Mouse (Mus musculus): ENCODE measurements around the gene Smg5. TPM values are rescaled to one million over a fixed set of nuclear protein-coding genes. Genes with fewer than 3 reads are reported as not detected.
"Not testable (repeated sequence)": the region's sequence is repeated elsewhere in the genome, so short reads cannot be mapped to it uniquely, and the experiment has no call there.

The Smg5 gene
- total RNA-seq, 1 experiment from 2014 or later = 61.2 TPM

- ATAC-seq (replicated peaks; ENCODE audit: low read depth, poor library complexity, severe bottlenecking) = not testable (repeated sequence)
These were observed 46.3 kb downstream of the Smg5 start for GRCm38 (mm10) chr3:88382383-88382782.

GRCm38 (mm10) chr3:88384364-88384763 is 48.3 kb downstream of the Smg5 start, which contains the start of gene Bglap:
Bglap (minus strand) TSS chr3:88384464.
- ATAC-seq (replicated peaks; ENCODE audit: low read depth, poor library complexity, severe bottlenecking) = no peak

DNA sequence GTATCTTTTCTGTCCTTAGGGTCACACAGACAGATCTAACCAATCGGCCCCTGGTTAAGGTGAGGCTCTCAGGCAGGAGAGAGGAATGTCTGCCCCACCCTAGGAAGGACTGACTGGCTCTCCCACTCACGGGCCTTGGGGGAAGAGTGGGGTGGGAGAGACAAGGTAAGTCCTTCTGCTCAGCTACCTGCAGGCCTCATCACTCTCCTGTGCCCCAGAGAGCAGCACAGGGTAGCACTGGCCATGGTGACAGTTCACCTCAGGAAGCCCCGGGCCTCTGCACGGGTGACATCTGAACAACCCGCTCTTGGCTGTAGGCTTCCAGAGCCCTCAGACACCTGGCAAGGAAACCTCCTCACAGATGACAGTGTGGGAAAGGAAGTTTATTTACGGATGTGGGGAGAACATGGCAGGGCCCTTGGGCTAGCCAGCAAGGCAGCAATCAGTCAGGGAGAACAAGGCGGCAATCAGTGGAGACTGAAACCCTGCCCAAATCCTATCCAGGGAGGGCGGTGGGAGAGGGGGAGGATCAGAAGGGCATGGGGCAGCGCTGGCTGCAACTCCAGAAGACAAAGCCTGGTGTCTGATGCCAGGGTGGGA is 57.8 kb downstream of the Smg5 start:
- ATAC-seq (replicated peaks; ENCODE audit: low read depth, poor library complexity, severe bottlenecking) = no peak

GRCm38 (mm10) chr3:88395288-88395687 is 59.2 kb downstream of the Smg5 start:
- ATAC-seq (replicated peaks; ENCODE audit: low read depth, poor library complexity, severe bottlenecking) = no peak

- ATAC-seq (replicated peaks; ENCODE audit: low read depth, poor library complexity, severe bottlenecking) = no peak
These were observed 59.7 kb downstream of the Smg5 start for GRCm38 (mm10) chr3:88395742-88396141.

- no peak for ATAC-seq (replicated peaks; ENCODE audit: low read depth, poor library complexity, severe bottlenecking)
These were observed 62.6 kb downstream of the Smg5 start for GRCm38 (mm10) chr3:88398666-88399065.

DNA sequence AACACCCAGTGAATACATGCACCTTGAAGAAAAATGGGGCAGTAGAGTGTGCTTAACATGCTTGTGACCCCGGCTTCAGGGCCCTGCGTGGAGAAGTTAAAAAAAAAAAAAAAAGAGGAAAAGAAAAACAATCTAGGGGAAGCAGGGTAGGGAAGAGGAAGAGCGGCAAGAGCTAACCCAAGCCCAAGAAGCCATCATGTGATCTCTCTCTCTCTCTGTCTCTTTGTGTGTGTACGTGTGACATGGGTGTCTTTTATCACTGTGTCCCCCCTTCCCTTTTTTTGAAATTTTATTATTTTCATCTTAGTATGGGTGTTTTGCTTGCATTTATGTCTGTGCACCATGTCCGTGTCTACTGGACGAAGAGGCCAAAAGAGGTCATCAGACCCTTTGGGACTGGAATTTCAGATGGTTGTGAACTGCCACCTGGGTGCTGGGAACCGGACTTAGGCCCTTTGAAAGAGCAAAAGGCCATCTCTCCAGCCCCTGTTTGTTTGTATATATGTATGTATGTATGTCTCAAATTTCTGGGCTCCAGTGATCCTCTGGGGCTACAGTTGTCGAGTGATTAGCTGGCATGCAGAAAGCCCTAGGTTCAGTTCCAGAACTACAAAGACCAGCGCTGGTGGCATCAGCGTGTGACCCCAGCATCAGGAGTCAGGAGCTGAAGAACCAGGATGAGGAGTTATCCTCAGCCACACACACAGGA is 67.6 kb downstream of the Smg5 start:
- no peak for ATAC-seq (replicated peaks; ENCODE audit: low read depth, poor library complexity, severe bottlenecking)

DNA sequence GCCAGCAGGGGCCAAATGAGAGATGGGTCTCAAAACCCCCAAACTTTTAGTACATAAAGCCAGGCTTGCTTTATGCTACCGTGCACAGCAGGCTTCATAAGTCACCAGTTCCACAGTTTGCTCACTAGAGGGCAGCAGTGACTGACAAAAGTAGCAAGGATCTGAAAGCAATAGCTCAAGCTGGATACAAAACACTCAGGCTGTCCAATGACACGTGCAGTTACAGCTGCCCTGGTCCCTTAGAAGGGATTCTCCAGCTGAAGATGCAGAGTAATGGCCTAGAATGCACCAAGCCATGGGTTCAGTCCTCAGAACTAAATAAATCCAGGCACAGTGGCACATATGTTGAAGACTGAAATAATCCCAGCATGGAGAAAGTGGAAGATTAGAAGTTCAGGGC is 71.0 kb downstream of the Smg5 start:
- peak; percentile 48 for ATAC-seq (replicated peaks; ENCODE audit: low read depth, poor library complexity, severe bottlenecking)

DNA sequence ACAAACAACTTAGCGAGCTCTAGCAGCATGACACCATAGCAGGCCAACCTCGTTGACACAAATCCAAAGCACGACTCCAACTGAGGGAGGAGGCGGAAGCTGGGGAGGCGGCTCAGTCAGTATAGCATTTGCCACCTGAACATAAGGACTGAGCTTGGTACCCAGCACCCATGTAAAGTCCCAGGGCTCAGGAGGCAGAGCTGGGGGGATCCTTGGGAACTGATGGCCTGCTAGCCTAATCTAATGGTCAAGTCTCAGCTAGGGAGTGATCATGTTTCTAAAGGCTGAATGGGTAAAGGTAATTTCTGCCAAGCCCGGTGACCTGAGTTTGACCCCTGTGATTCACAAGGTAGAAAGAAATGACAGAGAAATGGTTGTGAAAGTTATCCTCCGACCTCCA is 71.5 kb downstream of the Smg5 start:
- ATAC-seq (replicated peaks; ENCODE audit: low read depth, poor library complexity, severe bottlenecking) = no peak

- no peak for ATAC-seq (replicated peaks; ENCODE audit: low read depth, poor library complexity, severe bottlenecking)
These were observed 72.9 kb downstream of the Smg5 start for GRCm38 (mm10) chr3:88408953-88409352.

DNA sequence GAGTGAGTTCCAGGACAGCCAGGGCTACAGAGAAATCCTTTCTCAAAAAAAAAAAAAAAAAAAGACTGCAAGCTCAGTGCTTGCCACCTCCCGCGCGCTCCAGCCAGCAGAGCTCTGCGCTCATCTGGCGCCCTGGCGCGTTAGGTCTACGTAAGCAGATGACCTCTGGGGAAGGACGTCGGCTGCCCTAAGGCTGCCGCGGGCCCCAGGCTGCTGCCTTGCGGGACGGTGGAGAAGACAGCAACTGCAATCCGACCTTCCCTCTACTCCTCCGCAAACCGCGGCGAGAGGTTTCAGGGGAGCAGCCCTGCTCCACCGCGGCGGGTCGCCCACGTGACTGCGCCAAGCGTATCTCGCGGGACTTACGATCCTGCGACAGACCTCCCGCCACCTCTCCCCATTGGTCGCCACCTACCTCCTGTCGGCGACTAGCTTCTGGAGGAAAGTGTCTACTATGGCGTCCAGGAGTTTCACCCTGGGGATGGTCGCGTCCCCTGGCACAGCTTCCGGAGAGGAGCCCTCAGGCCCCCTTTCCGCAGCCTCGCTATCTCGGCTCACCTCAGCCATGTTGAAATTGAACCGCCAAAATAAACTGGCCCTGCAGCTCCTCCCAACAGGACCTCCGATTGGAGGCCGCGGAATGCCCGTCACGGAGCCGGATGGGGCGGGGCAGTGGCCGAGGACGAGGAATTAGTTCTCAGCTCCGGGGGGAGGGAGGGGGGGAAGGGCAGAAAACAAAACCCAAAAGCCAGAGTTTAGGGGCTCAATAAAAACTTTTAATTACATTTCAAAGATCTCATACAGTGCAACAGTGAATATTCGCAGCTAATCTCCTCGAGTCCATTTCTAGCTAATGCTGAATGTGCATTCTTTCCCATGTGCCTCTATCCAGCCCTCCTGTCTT is 73.9 kb downstream of the Smg5 start, which contains the start of gene Pmf1:
TSS of gene Pmf1 (minus strand) at position 591 of the 904 bp plus-strand sequence.
- ATAC-seq (replicated peaks; ENCODE audit: low read depth, poor library complexity, severe bottlenecking) = peak; percentile 93

GRCm38 (mm10) chr3:88410645-88411031 is 74.6 kb downstream of the Smg5 start:
- ATAC-seq (replicated peaks; ENCODE audit: low read depth, poor library complexity, severe bottlenecking) = no peak

DNA sequence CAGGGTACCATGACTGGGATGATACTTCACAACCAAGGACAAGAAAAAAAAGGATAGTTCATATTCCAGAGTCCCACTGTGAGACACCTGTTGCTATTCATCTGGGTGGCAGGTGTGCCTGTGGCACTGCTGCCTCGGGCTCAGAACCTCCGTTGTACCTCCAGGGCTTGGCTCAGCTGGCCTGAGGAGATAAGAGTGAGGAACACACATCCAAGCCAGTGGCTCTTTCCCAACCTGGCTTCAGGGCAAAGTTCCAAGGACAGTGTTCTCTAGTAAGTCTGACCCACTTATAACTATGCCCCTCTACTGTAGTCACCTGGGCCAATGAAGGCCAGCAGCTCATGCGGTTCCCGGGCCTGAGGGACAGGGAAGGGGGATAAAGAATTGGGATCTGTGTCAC is 75.6 kb downstream of the Smg5 start:
- ATAC-seq (replicated peaks; ENCODE audit: low read depth, poor library complexity, severe bottlenecking) = no peak

Other genes with a start within 250 kb of the Smg5 start
- gene Mef2d, start 193.9 kb upstream of the Smg5 start, total RNA-seq (2017) = 32.2 and 46.4 TPM in 2 replicates
- not detected in 2 replicates for gene Rhbg, start 81.6 kb upstream of the Smg5 start, total RNA-seq (2017)
- gene Gm38392, start 49.0 kb upstream of the Smg5 start, total RNA-seq (2017) = not detected in 2 replicates
- 2.6 and 2.8 TPM in 2 replicates for gene Tsacc, start 39.3 kb upstream of the Smg5 start, total RNA-seq (2017)
- 331 and 375 TPM in 2 replicates for gene Cct3, start 39.1 kb upstream of the Smg5 start, total RNA-seq (2017)
- gene Glmp, start 11.2 kb upstream of the Smg5 start, total RNA-seq (2017) = 8.6 and 19.4 TPM in 2 replicates
- gene Tmem79, start 112 bp upstream of the Smg5 start, total RNA-seq (2017) = 6.7 TPM in 1 of 2 replicates, not detected in the other
- not detected in 2 replicates for gene Paqr6, start 28.3 kb downstream of the Smg5 start, total RNA-seq (2017)
- gene Bglap3, start 36.5 kb downstream of the Smg5 start, total RNA-seq (2017) = not detected in 2 replicates
- gene Bglap2, start 42.4 kb downstream of the Smg5 start, total RNA-seq (2017) = not detected in 2 replicates
- gene Bglap, start 48.2 kb downstream of the Smg5 start, total RNA-seq (2017) = not detected in 2 replicates
- gene Pmf1, start 74.1 kb downstream of the Smg5 start, total RNA-seq (2017) = 88.3 and 107 TPM in 2 replicates
- 16.8 and 17.1 TPM in 2 replicates for gene Slc25a44, start 88.9 kb downstream of the Smg5 start, total RNA-seq (2017)
- gene Sema4a, start 124.9 kb downstream of the Smg5 start, total RNA-seq (2017) = 2.5 and 4.7 TPM in 2 replicates
- 19.3 and 25.6 TPM in 2 replicates for gene Lmna, start 173.7 kb downstream of the Smg5 start, total RNA-seq (2017)
- 7.2 and 9.6 TPM in 2 replicates for gene Mex3a, start 196.1 kb downstream of the Smg5 start, total RNA-seq (2017)
- gene Rab25, start 212.0 kb downstream of the Smg5 start, total RNA-seq (2017) = not detected in 2 replicates
- gene Lamtor2, start 216.8 kb downstream of the Smg5 start, total RNA-seq (2017) = 47.2 and 56.0 TPM in 2 replicates
- 47.1 and 48.5 TPM in 2 replicates for gene Ubqln4, start 217.5 kb downstream of the Smg5 start, total RNA-seq (2017)
- 144 and 157 TPM in 2 replicates for gene Ssr2, start 239.6 kb downstream of the Smg5 start, total RNA-seq (2017)